Mouse (Mus musculus): ENCODE data around the gene Dis3. TPM values are rescaled to one million over a fixed set of nuclear protein-coding genes. Genes with fewer than 3 reads are reported as not detected.

Dis3 gene
- 10.9 and 13.6 TPM in 2 replicates for polyA plus RNA-seq (2012; rRNA removed)

GRCm38 (mm10) chr14:99099267-99099966 is at the start of gene Dis3, which contains the start of gene Pibf1:
TSS of gene Dis3 (minus strand) at chr14:99099770.
TSS of gene Pibf1 (plus strand) at chr14:99099424.

GRCm38 (mm10) chr14:99046031-99046781 is 53.4 kb downstream of the Dis3 start, which contains the start of the genes Mzt1 and Bora:
TSS of gene Mzt1 (minus strand) at chr14:99046134.
TSS of gene Bora (plus strand) at chr14:99046222.

Other genes with a start within 250 kb of the Dis3 start
- not detected in 2 replicates for gene Rpl36a-ps1, start 105.5 kb downstream of the Dis3 start, polyA plus RNA-seq (2012; rRNA removed)
- 4.1 and 7.0 TPM in 2 replicates for gene Mzt1, start 53.6 kb downstream of the Dis3 start, polyA plus RNA-seq (2012; rRNA removed)
- 2.6 and 4.1 TPM in 2 replicates for gene Bora, start 53.5 kb downstream of the Dis3 start, polyA plus RNA-seq (2012; rRNA removed)
- 1.6 and 2.2 TPM in 2 replicates for gene Pibf1, start 346 bp downstream of the Dis3 start, polyA plus RNA-seq (2012; rRNA removed)
- gene Klf5, start 198.9 kb upstream of the Dis3 start, polyA plus RNA-seq (2012; rRNA removed) = 15.0 and 17.0 TPM in 2 replicates

Measured in ovary, adult 2 months (tissue).